ENCODE assay signal across 8 mouse cellular contexts in genomic region chr12:76004697-76005249, GRCm38 (mm10).
DNase-seq lines count a peak whose midpoint lies in the region; ATAC-seq and TF ChIP-seq lines count a peak whose summit lies in the region.

No protein-coding gene starts in this region.

- no peaks in the 10 kb centered on the region for H3K79me2 ChIP-seq in CH12.LX (replicated peaks; ENCODE audit: control insufficient read depth, extremely low read depth, insufficient read depth, poor library complexity, severe bottlenecking)

- 40% methylated on average over 9 of the region's 9 CpGs for WGBS in midbrain, embryonic 14.5 days

- ATAC-seq in midbrain, embryonic 14.5 days (ENCODE audit: low FRiP score, low TSS enrichment) = peak; percentile 60; the same call in 1 of the 2 replicates

- H3K4me3 ChIP-seq in CH12.LX (replicated peaks in 1 of 3; ENCODE audit: low read depth in 2 of 3, low read length in 2 of 3, poor library complexity in 1 of 3) = peak overlapping the region in 2 of 3 experiments; percentile 20 to 27
- no peak overlapping the region for H3K4me3 ChIP-seq in midbrain, embryonic 14.5 days (replicated peaks; ENCODE audit: low read depth, low read length)

- in situ Hi-C loops in CH12.LX (cut with MboI; ENCODE audit: low pct_ligation_motif_present, low pct_unique_long_range_greater_than_20kb, low sequenced_read_pairs) = loop anchor here (25.0 kb wide), 1 partner anchor 333 kb away; no protein-coding TSS in a partner anchor

- dilution Hi-C loops in CH12.LX (cut with MboI; ENCODE audit: extremely low pct_ligation_motif_present, extremely low pct_unique_long_range_greater_than_20kb, low sequenced_read_pairs) = no loop called here

- no peak for TF ChIP-seq RAD21 in CH12.LX (IDR thresholded peaks at IDR 0.05; ENCODE audit: low read depth, low read length)

- no peak for TF ChIP-seq EP300 in CH12.LX (IDR thresholded peaks at IDR 0.05; ENCODE audit: low read length)

- peaks cover 0 to 5% of the 10 kb centered on the region in 2 experiments for H3K36me3 ChIP-seq in CH12.LX (replicated peaks in 1 of 2; ENCODE audit: control insufficient read depth in 1 of 2, insufficient read depth in 1 of 2, low read length in 1 of 2)
- peaks cover 33% of the 10 kb centered on the region for H3K36me3 ChIP-seq in midbrain, embryonic 14.5 days (ENCODE audit: control insufficient read depth, insufficient read depth, low read length)

- no peak overlapping the region for H3K27ac ChIP-seq in CH12.LX (ENCODE audit: insufficient read depth, low read depth)
- no peak overlapping the region for H3K27ac ChIP-seq in midbrain, embryonic 14.5 days (replicated peaks; ENCODE audit: low read depth, low read length)

- H3K4me1 ChIP-seq in CH12.LX (ENCODE audit: control insufficient read depth in 1 of 2, insufficient read depth in 2 of 2) = peaks cover 5 to 22% of the 10 kb centered on the region in 2 experiments
- no peaks in the 10 kb centered on the region for H3K4me1 ChIP-seq in midbrain, embryonic 14.5 days (ENCODE audit: control insufficient read depth, insufficient read depth, low read length)

- peak overlapping the region; percentile 51 for H3K4me2 ChIP-seq in CH12.LX (ENCODE audit: insufficient read depth, low read depth, poor library complexity, severe bottlenecking)
- no peak overlapping the region for H3K4me2 ChIP-seq in midbrain, embryonic 14.5 days (ENCODE audit: low read length)

- H3K9me3 ChIP-seq in CH12.LX (replicated peaks; ENCODE audit: low read length) = no peaks in the 10 kb centered on the region
- H3K9me3 ChIP-seq in midbrain, embryonic 14.5 days (ENCODE audit: control insufficient read depth, low read length) = no peaks in the 10 kb centered on the region

- TF ChIP-seq CTCF in CH12.LX (conservative IDR thresholded peaks at IDR 0.05 in 1 of 2, IDR thresholded peaks at IDR 0.05 in 1 of 2; ENCODE audit: low read depth in 2 of 2, low read length in 2 of 2) = no peak

- H3K27me3 ChIP-seq in CH12.LX (replicated peaks) = no peaks in the 10 kb centered on the region
- no peaks in the 10 kb centered on the region for H3K27me3 ChIP-seq in midbrain, embryonic 14.5 days (ENCODE audit: control insufficient read depth, insufficient read depth, low read length)

- DNase-seq in CH12.LX (ENCODE audit: extremely low read depth) (peak; percentile 72), WW6 (ENCODE audit: low read depth, low spot score) (peak; percentile 29)
- DNase-seq in gastrocnemius, postnatal 10 days = peak; percentile 53
- peak; percentile 74 for DNase-seq in kidney, postnatal 10 days
- DNase-seq in midbrain, embryonic 14.5 days = peak; percentile 80
- DNase-seq in cerebellum, adult 9-10 months = no peak
- DNase-seq in layer of hippocampus, postnatal 36 days = no peak
- DNase-seq in layer of hippocampus, postnatal 14 days (ENCODE audit: low spot score in 2 of 2) = no peak

- H3K9ac ChIP-seq in CH12.LX (ENCODE audit: insufficient read depth, low read depth) = no peak overlapping the region
- H3K9ac ChIP-seq in midbrain, embryonic 14.5 days (replicated peaks; ENCODE audit: low read length) = no peak overlapping the region

- no peak for TF ChIP-seq POLR2A in CH12.LX (IDR thresholded peaks at IDR 0.05; ENCODE audit: low read depth, low read length)

TF ChIP-seq in CH12.LX, 34 proteins besides CTCF, POLR2A, EP300 and RAD21:
- TF ChIP-seq ELF1 (IDR thresholded peaks at IDR 0.05; ENCODE audit: low read depth, low read length) = no peak
- no peak for TF ChIP-seq E2F4 (IDR thresholded peaks at IDR 0.05; ENCODE audit: insufficient replicate concordance, low read depth, low read length)
- no peak for TF ChIP-seq ZKSCAN1 (IDR thresholded peaks at IDR 0.05; ENCODE audit: borderline replicate concordance, low read depth, low read length)
- no peak for TF ChIP-seq BHLHE40 (IDR thresholded peaks at IDR 0.05; ENCODE audit: low read depth, low read length)
- TF ChIP-seq JUND (conservative IDR thresholded peaks at IDR 0.05; ENCODE audit: low read depth, low read length) = no peak

Comparison
In these comparisons a context has a peak if more than half of its experiments do, and no peak if none do; other contexts are left out.
1. DNase-seq: peak in CH12.LX (single experiment), WW6 (single experiment), gastrocnemius, postnatal 10 days (single experiment), kidney, postnatal 10 days (single experiment) and midbrain, embryonic 14.5 days (single experiment); none in cerebellum, adult 9-10 months (single experiment), layer of hippocampus, postnatal 36 days (0 of 2) and layer of hippocampus, postnatal 14 days (0 of 2).